Mouse (Mus musculus) cortical plate, adult 2 months (tissue): ENCODE results near the gene Abhd4. TPM values are rescaled to one million over a fixed set of nuclear protein-coding genes. Genes with fewer than 3 reads are reported as not detected.

Experiments
- H3K27ac ChIP-seq: fragments of 200-500 bp; 2 replicates; pipeline ENCODE4 v1.5.1; 2012; ENCODE audit warnings: low read length, control low read depth, inconsistent platforms; ENCODE audit not compliant: insufficient read depth
- H3K4me1 ChIP-seq: fragments of 200-500 bp; 2 replicates; pipeline ENCODE4 v1.6.1; 2011; ENCODE audit warnings: low read length; ENCODE audit not compliant: control insufficient read depth, insufficient read depth
- H3K4me3 ChIP-seq: fragments of 200-500 bp; 2 replicates; pipeline ENCODE4 v1.5.1; 2011; ENCODE audit warnings: mild to moderate bottlenecking, low read length, control low read depth; ENCODE audit not compliant: insufficient read depth
- CTCF ChIP-seq: fragments of 200-500 bp; IDR thresholded peaks from 2 replicates; pipeline ENCODE4 v1.5.1; 2011; ENCODE audit warnings: mild to moderate bottlenecking, control low read depth, low read length; ENCODE audit not compliant: insufficient read depth; ENCODE audit errors: extremely low read depth
- POLR2A ChIP-seq: fragments of 200-500 bp; IDR thresholded peaks from 2 replicates; pipeline ENCODE4 v1.6.1; 2011; ENCODE audit warnings: mild to moderate bottlenecking, low read length, control low read depth; ENCODE audit not compliant: insufficient read depth; ENCODE audit errors: extremely low read depth
- polyA plus RNA-seq: library from polyadenylated mRNA; depleted of rRNA; stranded (reverse); fragments of >200 nt; gene quantifications from 2 replicates; pipeline ENCODE4 v1.2.3, GENCODE M21; 2012; rRNA removed

The Abhd4 gene
- polyA plus RNA-seq, 1 experiment, result 55.7 TPM

GRCm38 (mm10) chr14:54267966-54268365 is 14.0 kb downstream of the Abhd4 start:
- H3K27ac ChIP-seq, result no peak overlapping the region
- TF ChIP-seq CTCF, result no peak
- no peak for TF ChIP-seq POLR2A
- H3K4me1 ChIP-seq, result no peaks in the 10 kb centered on the region
- H3K4me3 ChIP-seq, result no peak overlapping the region

DNA sequence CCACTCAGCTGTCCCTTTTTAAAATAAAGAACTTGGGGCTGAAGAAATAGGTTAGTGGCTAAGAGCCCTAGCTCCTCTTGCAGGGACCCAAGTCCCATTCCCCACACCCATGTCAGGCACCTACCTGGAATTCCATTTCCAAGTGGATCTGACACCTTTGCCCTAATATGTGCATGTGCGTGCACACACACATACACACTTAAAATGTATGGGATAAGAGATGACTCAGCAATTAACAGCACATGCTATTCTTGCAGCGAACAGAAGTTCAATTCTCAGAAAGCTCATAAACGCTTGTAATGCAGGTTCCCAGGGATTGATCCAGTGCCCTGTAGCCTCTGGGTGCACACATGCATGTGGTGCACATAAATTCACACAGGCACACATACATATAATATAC is 15.6 kb downstream of the Abhd4 start:
- Histone ChIP-seq H3K4me3 (no peak overlapping the region), H3K27ac (no peak overlapping the region), H3K4me1 (no peaks in the 10 kb centered on the region)
- no peak for TF ChIP-seq POLR2A
- no peak for TF ChIP-seq CTCF

DNA sequence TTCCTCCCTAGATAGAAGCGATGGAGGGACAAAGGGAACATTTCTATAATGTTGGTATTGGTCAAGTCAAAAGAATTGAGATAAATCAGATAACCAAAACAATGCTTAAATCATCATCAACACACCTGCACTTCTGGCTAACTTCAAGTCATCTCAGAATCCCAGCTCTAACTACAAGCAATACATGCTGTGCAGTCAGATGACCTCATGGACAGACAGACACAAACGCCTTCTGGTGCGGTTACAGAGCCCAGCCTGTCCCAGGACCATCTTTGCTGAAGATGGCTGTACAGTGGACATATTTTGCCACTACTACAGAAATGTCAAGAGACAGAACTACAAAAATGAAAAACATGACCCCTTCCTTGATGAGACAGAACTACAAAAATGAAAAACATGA is 16.4 kb downstream of the Abhd4 start:
- no peak for TF ChIP-seq POLR2A
- no peak for TF ChIP-seq CTCF
- no peak overlapping the region for H3K4me3 ChIP-seq
- H3K27ac ChIP-seq, result no peak overlapping the region
- H3K4me1 ChIP-seq, result no peaks in the 10 kb centered on the region

- no peaks in the 10 kb centered on the region for H3K4me1 ChIP-seq
- no peak overlapping the region for H3K4me3 ChIP-seq
- H3K27ac ChIP-seq, result no peak overlapping the region
- TF ChIP-seq POLR2A (no peak), CTCF (no peak)
Measured at GRCm38 (mm10) chr14:54271976-54272606, 18.1 kb downstream of the Abhd4 start.

- TF ChIP-seq CTCF (no peak), POLR2A (no peak)
- no peak overlapping the region for H3K27ac ChIP-seq
- no peaks in the 10 kb centered on the region for H3K4me1 ChIP-seq
- H3K4me3 ChIP-seq, result no peak overlapping the region
Measured at GRCm38 (mm10) chr14:54272696-54273095, 18.7 kb downstream of the Abhd4 start.

DNA sequence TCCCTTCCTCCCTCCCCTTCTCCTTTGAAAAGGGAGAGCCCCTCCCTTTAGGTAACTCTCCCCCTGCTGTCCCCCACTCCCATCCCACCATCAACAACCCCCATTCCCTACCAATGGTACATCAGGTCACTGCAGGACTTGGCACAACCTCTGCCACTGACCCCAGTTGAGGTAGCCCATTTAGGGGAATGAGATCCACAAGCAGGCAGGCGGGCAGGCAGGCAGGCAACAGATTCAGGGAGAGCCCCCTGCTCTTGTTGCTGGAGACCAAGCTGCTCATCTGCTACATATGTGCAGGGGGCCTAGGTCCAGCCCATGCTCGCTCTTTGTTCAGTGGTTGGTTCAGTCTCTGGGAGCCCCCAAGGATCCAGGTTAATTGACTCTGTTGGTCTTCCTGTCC is 22.5 kb downstream of the Abhd4 start:
- Histone ChIP-seq H3K4me3 (no peak overlapping the region), H3K4me1 (no peaks in the 10 kb centered on the region), H3K27ac (no peak overlapping the region)
- TF ChIP-seq CTCF (no peak), POLR2A (no peak)

DNA sequence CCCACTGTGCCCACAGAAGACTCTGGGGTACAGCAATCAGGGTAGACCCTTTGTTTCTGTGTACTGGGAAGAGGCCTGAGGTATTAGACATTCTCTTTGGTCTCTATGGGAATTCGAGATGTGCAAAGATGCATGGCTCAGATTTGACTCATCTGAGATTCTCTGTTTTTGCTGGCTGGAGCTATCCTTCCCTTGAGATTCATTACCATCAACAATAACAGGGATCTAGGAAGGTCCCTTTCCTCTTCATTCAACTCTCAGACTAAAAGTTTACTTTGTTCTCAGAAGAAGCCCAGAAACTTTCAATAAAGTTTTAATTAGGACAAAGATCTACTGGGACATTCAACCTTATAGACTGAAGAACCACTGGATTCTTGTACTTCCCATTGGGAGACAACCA is 30.9 kb downstream of the Abhd4 start, which contains the start of gene Olfr49:
Gene Olfr49 (minus strand): TSS at position 101 of the 400 bp plus-strand sequence.
- no peaks in the 10 kb centered on the region for H3K4me1 ChIP-seq
- H3K27ac ChIP-seq, result no peak within 1 kb of the TSS
- TF ChIP-seq CTCF (no peak), POLR2A (no peak)
- H3K4me3 ChIP-seq, result no peak within 1 kb of the TSS

DNA sequence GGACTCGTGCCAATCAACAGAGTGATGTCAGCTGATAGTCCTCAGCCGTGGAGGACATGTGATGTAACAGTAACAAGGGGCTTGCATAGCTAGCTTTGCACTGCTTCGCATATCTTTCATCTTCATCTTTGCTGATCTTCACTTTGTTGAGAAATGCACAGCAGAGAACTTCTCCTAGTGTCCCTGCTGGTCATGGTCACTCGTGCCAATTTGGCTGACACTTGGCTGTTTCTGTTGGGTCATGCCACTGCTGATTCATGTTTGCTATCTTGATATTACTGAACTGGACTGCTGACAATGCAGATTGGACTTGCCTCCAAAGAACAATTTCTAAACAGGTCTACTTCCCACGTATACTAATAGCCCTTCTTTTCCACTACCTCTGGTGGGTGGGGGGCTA is 46.1 kb downstream of the Abhd4 start:
- Histone ChIP-seq H3K27ac (no peak overlapping the region), H3K4me1 (no peaks in the 10 kb centered on the region), H3K4me3 (no peak overlapping the region)
- TF ChIP-seq POLR2A (no peak), CTCF (no peak)

DNA sequence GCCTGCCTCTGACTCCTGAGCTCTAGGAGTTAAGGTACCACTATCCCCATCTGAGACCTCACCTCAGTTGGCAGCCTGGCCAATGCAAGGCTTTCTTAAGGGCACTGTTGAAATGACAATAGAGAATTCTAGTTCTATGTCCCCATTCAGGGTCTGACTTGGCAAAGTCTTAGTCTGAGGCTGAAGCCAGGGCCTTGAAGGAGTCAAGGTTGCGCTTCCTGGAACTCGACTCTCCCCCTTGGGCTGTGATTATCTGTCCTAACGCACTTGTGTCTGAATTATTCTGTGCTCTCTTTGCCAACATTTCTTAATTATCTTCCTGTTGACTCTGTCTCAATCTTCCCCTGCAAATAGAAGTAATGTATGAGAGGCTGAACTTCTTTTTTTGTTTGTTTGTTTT is 46.7 kb downstream of the Abhd4 start:
- Histone ChIP-seq H3K27ac (no peak overlapping the region), H3K4me3 (no peak overlapping the region), H3K4me1 (no peaks in the 10 kb centered on the region)

GRCm38 (mm10) chr14:54311763-54312162 is 57.8 kb downstream of the Abhd4 start:
- Histone ChIP-seq H3K4me3 (no peak overlapping the region), H3K4me1 (no peaks in the 10 kb centered on the region), H3K27ac (no peak overlapping the region)
- no peak for TF ChIP-seq CTCF
- TF ChIP-seq POLR2A, result no peak

More for the DNA sequence above, 46.7 kb downstream of the Abhd4 start:
- TF ChIP-seq CTCF, result no peak
- no peak for TF ChIP-seq POLR2A

Other genes with a start within 250 kb of the Abhd4 start
- gene Dad1, start 84 bp upstream of the Abhd4 start, polyA plus RNA-seq, result 227 and 267 TPM in 2 replicates
- not detected in 2 replicates for gene Olfr49, start 30.8 kb downstream of the Abhd4 start, polyA plus RNA-seq
- gene Oxa1l, start 106.6 kb downstream of the Abhd4 start, polyA plus RNA-seq, result 69.0 and 71.1 TPM in 2 replicates
- gene Slc7a7, start 163.6 kb downstream of the Abhd4 start, polyA plus RNA-seq, result 2.5 and 3.1 TPM in 2 replicates
- 118 and 128 TPM in 2 replicates for gene Mrpl52, start 172.7 kb downstream of the Abhd4 start, polyA plus RNA-seq
- 11.0 and 11.5 TPM in 2 replicates for gene Mmp14, start 177.4 kb downstream of the Abhd4 start, polyA plus RNA-seq
- 33.0 and 33.3 TPM in 2 replicates for gene Lrp10, start 209.9 kb downstream of the Abhd4 start, polyA plus RNA-seq
- 6.0 and 7.9 TPM in 2 replicates for gene Rem2, start 221.9 kb downstream of the Abhd4 start, polyA plus RNA-seq